Mouse (Mus musculus) limb, embryonic 14.5 days (tissue): ENCODE results near the gene Samm50. TPM values are rescaled to one million over a fixed set of nuclear protein-coding genes. Genes with fewer than 3 reads are reported as not detected.

Experiments
- ATAC-seq: fragments of 200-750 bp; cut with Nextera tagmentation; 2 replicates; pipeline ENCODE4 v1.8.0; 2017; ENCODE audit warnings: low read depth, moderate number of reproducible peaks, moderate TSS enrichment; ENCODE audit not compliant: low FRiP score
- DNase-seq: peaks from one replicate; pipeline ENCODE4 v3.0.0-alpha.2; 2015; ENCODE audit warnings: low spot score
- H3K27ac ChIP-seq: fragments of 300-500 bp; sonication (generic); replicated peaks from 2 replicates; pipeline ENCODE4 v1.5.1; 2014; ENCODE audit warnings: low read depth, mild to moderate bottlenecking, low read length, moderate library complexity, mixed read lengths
- H3K27me3 ChIP-seq: fragments of 300-500 bp; sonication (generic); 2 replicates; pipeline ENCODE4 v1.6.1; 2014; ENCODE audit warnings: low read length, mixed read lengths; ENCODE audit not compliant: control insufficient read depth, insufficient read depth
- H3K36me3 ChIP-seq: fragments of 300-500 bp; sonication (generic); 2 replicates; pipeline ENCODE4 v1.6.1; 2014; ENCODE audit warnings: mild to moderate bottlenecking, low read length, moderate library complexity, mixed read lengths; ENCODE audit not compliant: control insufficient read depth, insufficient read depth
- H3K4me1 ChIP-seq: fragments of 300-500 bp; sonication (generic); 2 replicates; pipeline ENCODE4 v1.6.1; 2014; ENCODE audit warnings: antibody characterized with exemption, low read length, mixed read lengths; ENCODE audit not compliant: control insufficient read depth, insufficient read depth
- H3K4me2 ChIP-seq: fragments of 300-500 bp; sonication (generic); replicated peaks from 2 replicates; pipeline ENCODE4 v1.6.1; 2014; ENCODE audit warnings: low read depth, mild to moderate bottlenecking, low read length, moderate library complexity; ENCODE audit not compliant: severe bottlenecking
- H3K4me3 ChIP-seq: fragments of 300-500 bp; sonication (generic); replicated peaks from 2 replicates; pipeline ENCODE4 v1.5.1; 2014; ENCODE audit warnings: low read length
- H3K9ac ChIP-seq: fragments of 300-500 bp; sonication (generic); 2 replicates; pipeline ENCODE4 v1.6.1; 2014; ENCODE audit warnings: mild to moderate bottlenecking, low read depth, low read length, moderate library complexity; ENCODE audit not compliant: severe bottlenecking
- H3K9me3 ChIP-seq: fragments of 300-500 bp; sonication (generic); 2 replicates; pipeline ENCODE4 v1.6.1; 2016; ENCODE audit warnings: low read length; ENCODE audit not compliant: control insufficient read depth
- POLR2A ChIP-seq: fragments of 200-500 bp; IDR thresholded peaks from 2 replicates; pipeline ENCODE4 v1.8.0; 2012; ENCODE audit warnings: inconsistent platforms, mild to moderate bottlenecking, moderate library complexity, borderline replicate concordance; ENCODE audit not compliant: insufficient read depth, insufficient read length; ENCODE audit errors: extremely low read depth
- WGBS: fragments of 180-500 bp; shearing (Covaris S2); extraction: QIAGEN DNeasy Blood & Tissue Kit; methylation state at CpG from one replicate; pipeline ENCODE4 v1.1.7; 2014; 5-methylcytosine and 5-hydroxymethylcytosine counted together
- polyA plus RNA-seq, 2 experiments: library from polyadenylated mRNA; depleted of rRNA in 1 of 2; stranded (reverse) in 1 of 2; unstranded in 1 of 2; fragments of >200 nt; fragmentation: Nextera tagmentation in 1 of 2; extraction: Ambion mirVana in 1 of 2; gene quantifications; 2 replicates each; pipeline versions ENCODE4 v1.2.1 to v1.2.3; 2012 to 2014

Gene Samm50
- polyA plus RNA-seq, 2 experiments: 29.1 to 71.2 TPM

- no peaks in the 10 kb centered on the region for H3K36me3 ChIP-seq
- H3K27me3 ChIP-seq: no peaks in the 10 kb centered on the region
- no peaks in the 10 kb centered on the region for H3K9me3 ChIP-seq
- H3K9ac ChIP-seq: no peak overlapping the region
- TF ChIP-seq POLR2A: no peak
- no peaks in the 10 kb centered on the region for H3K4me1 ChIP-seq
- WGBS: 36% methylated on average over 13 of the region's 13 CpGs
- peak; percentile 53 for DNase-seq
- H3K4me2 ChIP-seq: no peak overlapping the region
- no peak overlapping the region for H3K4me3 ChIP-seq
- no peak overlapping the region for H3K27ac ChIP-seq
- peak; percentile 42; the same call in 1 of the 2 replicates for ATAC-seq
Observed at GRCm38 (mm10) chr15:84251227-84251626, 59.2 kb downstream of the Samm50 start.

GRCm38 (mm10) chr15:84252645-84253044 lies 60.6 kb downstream of the Samm50 start:
- no peak for TF ChIP-seq POLR2A
- H3K36me3 ChIP-seq: no peaks in the 10 kb centered on the region
- H3K9ac ChIP-seq: no peak overlapping the region
- no peak overlapping the region for H3K27ac ChIP-seq
- 89% methylated on average over 7 of the region's 7 CpGs for WGBS
- no peak for ATAC-seq
- H3K4me2 ChIP-seq: no peak overlapping the region
- H3K4me3 ChIP-seq: no peak overlapping the region
- DNase-seq: no peak
- H3K9me3 ChIP-seq: no peaks in the 10 kb centered on the region
- H3K4me1 ChIP-seq: no peaks in the 10 kb centered on the region
- no peaks in the 10 kb centered on the region for H3K27me3 ChIP-seq

GRCm38 (mm10) chr15:84253757-84254156 lies 61.7 kb downstream of the Samm50 start:
- Histone ChIP-seq H3K4me3 (no peak overlapping the region), H3K4me2 (no peak overlapping the region), H3K9ac (no peak overlapping the region), H3K9me3 (no peaks in the 10 kb centered on the region), H3K36me3 (no peaks in the 10 kb centered on the region), H3K27me3 (no peaks in the 10 kb centered on the region), H3K4me1 (no peaks in the 10 kb centered on the region), H3K27ac (no peak overlapping the region)
- WGBS: 51% methylated on average over 11 of the region's 11 CpGs
- DNase-seq: no peak
- ATAC-seq: no peak
- no peak for TF ChIP-seq POLR2A

GRCm38 (mm10) chr15:84254387-84254786 lies 62.3 kb downstream of the Samm50 start:
- DNase-seq: no peak
- Histone ChIP-seq H3K27ac (no peak overlapping the region), H3K4me2 (no peak overlapping the region), H3K36me3 (no peaks in the 10 kb centered on the region), H3K4me3 (no peak overlapping the region), H3K27me3 (no peaks in the 10 kb centered on the region), H3K4me1 (no peaks in the 10 kb centered on the region), H3K9ac (no peak overlapping the region), H3K9me3 (no peaks in the 10 kb centered on the region)
- ATAC-seq: no peak
- 74% methylated on average over 8 of the region's 8 CpGs for WGBS
- TF ChIP-seq POLR2A: no peak

- 69% methylated on average over 12 of the region's 12 CpGs for WGBS
- no peak for ATAC-seq
Observed at GRCm38 (mm10) chr15:84256254-84256850, 64.3 kb downstream of the Samm50 start.

More at GRCm38 (mm10) chr15:84256254-84256850, 64.3 kb downstream of the Samm50 start:
- no peak overlapping the region for H3K9ac ChIP-seq
- H3K9me3 ChIP-seq: no peaks in the 10 kb centered on the region
- no peaks in the 10 kb centered on the region for H3K4me1 ChIP-seq
- H3K4me2 ChIP-seq: no peak overlapping the region
- DNase-seq: no peak
- no peak for TF ChIP-seq POLR2A
- H3K27me3 ChIP-seq: no peaks in the 10 kb centered on the region
- H3K27ac ChIP-seq: no peak overlapping the region
- H3K4me3 ChIP-seq: no peak overlapping the region
- H3K36me3 ChIP-seq: no peaks in the 10 kb centered on the region
